Mouse (Mus musculus) forebrain, embryonic 11.5 days (tissue): ENCODE results near the gene Il17rd. TPM values are rescaled to one million over a fixed set of nuclear protein-coding genes. Genes with fewer than 3 reads are reported as not detected.
A peak's percentile ranks its signal among the peaks of the same experiment; 100 is the strongest.

Experiments used
- ATAC-seq: fragments of 200-750 bp; cut with Nextera tagmentation; replicated peaks from 2 replicates; pipeline ENCODE4 v1.8.0; 2017; ENCODE audit warnings: moderate TSS enrichment; ENCODE audit not compliant: low FRiP score
- DNase-seq: peaks from one replicate; pipeline ENCODE4 v3.0.0-alpha.2; 2017; ENCODE audit warnings: low spot score
- H3K27ac ChIP-seq: fragments of 300-500 bp; sonication (generic); 2 replicates; pipeline ENCODE4 v1.5.1; 2014; ENCODE audit warnings: low read depth, low read length
- H3K27me3 ChIP-seq: fragments of 300-500 bp; sonication (generic); 2 replicates; pipeline ENCODE4 v1.6.1; 2014; ENCODE audit warnings: mild to moderate bottlenecking, low read length, mixed read lengths; ENCODE audit not compliant: control insufficient read depth, insufficient read depth
- H3K36me3 ChIP-seq: fragments of 300-500 bp; sonication (generic); 2 replicates; pipeline ENCODE4 v1.6.1; 2014; ENCODE audit warnings: mild to moderate bottlenecking, low read length, moderate library complexity, mixed read lengths; ENCODE audit not compliant: control insufficient read depth, insufficient read depth
- H3K4me1 ChIP-seq: fragments of 300-500 bp; sonication (generic); replicated peaks from 2 replicates; pipeline ENCODE4 v1.6.1; 2014; ENCODE audit warnings: low read length, mixed read lengths; ENCODE audit not compliant: control insufficient read depth, insufficient read depth
- H3K4me2 ChIP-seq: fragments of 300-500 bp; sonication (generic); 2 replicates; pipeline ENCODE4 v1.6.1; 2014; ENCODE audit warnings: low read depth, mild to moderate bottlenecking, low read length, moderate library complexity, mixed read lengths; ENCODE audit not compliant: severe bottlenecking
- H3K4me3 ChIP-seq: fragments of 300-500 bp; sonication (generic); 2 replicates; pipeline ENCODE4 v1.5.1; 2014; ENCODE audit warnings: low read depth, low read length
- H3K9ac ChIP-seq: fragments of 300-500 bp; sonication (generic); 2 replicates; pipeline ENCODE4 v1.6.1; 2014; ENCODE audit warnings: low read length
- H3K9me3 ChIP-seq: fragments of 300-500 bp; sonication (generic); 2 replicates; pipeline ENCODE4 v1.6.1; 2016; ENCODE audit warnings: low read length, mixed read lengths; ENCODE audit not compliant: control insufficient read depth
- WGBS: fragments of 180-500 bp; shearing (Covaris S2); extraction: QIAGEN DNeasy Blood & Tissue Kit; methylation state at CpG from one replicate; pipeline ENCODE4 v1.1.7; 2014; 5-methylcytosine and 5-hydroxymethylcytosine counted together
- polyA plus RNA-seq: library from polyadenylated mRNA; unstranded; fragments of >200 nt; fragmentation: Nextera tagmentation; extraction: Ambion mirVana; gene quantifications from 2 replicates; pipeline ENCODE4 v1.2.1, GENCODE M21; 2014

The Il17rd gene
- polyA plus RNA-seq, 1 experiment from 2014 or later, result 7.8 TPM

DNA sequence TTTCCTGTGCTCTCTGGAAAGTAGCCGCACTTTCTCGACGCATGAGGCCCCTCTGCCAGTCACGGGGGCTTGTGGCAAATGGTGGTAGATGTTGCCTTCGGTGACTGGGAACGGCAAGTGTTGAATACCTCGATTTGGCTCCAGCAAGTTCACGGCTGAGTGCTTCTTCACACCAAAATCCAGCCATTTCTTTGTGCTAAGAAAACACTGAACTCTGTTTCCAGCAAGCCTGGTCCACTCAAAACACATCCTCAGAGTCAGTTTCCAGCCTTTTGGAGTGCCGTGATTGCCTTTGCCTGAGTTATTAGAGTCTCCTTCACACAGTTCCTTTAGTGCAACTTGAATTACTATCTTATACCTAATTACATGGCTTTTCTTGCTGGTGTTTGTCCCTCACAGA is 11.3 kb downstream of the Il17rd start:
- no peak for ATAC-seq
- Histone ChIP-seq H3K9ac (no peak overlapping the region), H3K9me3 (no peaks in the 10 kb centered on the region), H3K27me3 (no peaks in the 10 kb centered on the region), H3K4me1 (peaks cover 25% of the 10 kb centered on the region), H3K27ac (peak overlapping the region; percentile 86), H3K36me3 (no peaks in the 10 kb centered on the region), H3K4me3 (no peak overlapping the region), H3K4me2 (no peak overlapping the region)
- WGBS, result 17% methylated on average over 9 of the region's 9 CpGs
- peak; percentile 60 for DNase-seq

DNA sequence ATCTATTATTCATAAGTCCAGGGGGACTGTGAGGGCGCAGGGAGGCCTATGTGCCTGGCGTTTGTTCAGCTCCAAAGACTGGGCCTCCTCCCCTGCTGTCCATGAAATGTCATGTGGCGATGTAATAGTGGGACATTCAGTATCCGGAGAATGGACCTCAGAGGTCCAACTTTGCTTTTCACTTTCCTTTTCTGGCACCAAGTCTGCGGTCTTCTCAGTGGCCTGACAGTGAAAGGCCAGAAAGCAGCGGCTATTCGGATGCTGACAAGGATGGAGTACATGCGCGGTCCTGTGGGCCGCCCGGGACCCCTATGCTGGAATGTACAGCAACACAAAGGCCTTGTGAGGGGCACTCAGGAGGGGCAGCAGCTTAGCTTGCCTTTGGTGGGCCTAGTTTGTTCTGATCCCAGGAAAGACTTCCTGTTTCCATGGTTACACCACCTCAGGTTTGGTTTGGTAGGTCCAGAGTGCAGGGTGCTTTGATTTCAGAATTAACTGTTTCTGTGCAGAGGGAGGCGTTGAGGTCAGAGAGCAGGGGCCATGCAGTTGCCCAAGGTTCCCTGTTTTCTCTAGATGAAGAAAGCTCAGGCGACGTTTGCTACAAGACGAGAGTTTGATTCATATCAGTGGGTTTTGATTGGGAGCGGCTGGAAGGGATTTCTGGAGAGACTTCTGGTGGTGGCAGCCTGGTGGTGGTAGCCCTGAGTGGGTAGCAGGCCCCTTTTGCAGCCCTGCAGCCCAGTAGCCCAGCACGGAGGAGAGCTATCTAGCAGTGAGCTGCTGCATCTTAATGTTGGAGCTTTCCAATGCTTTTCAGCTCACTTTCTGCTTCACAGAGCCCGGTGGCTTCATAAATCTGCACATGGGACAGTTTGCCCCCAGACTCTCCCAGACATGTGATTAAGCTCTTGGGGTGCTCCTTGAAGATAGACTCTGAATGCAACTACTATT is 12.1 kb downstream of the Il17rd start:
- Histone ChIP-seq H3K9me3 (no peaks in the 10 kb centered on the region), H3K9ac (peak overlapping the region; percentile 30), H3K27ac (peak overlapping the region; percentile 86), H3K27me3 (no peaks in the 10 kb centered on the region), H3K36me3 (no peaks in the 10 kb centered on the region), H3K4me1 (peaks cover 25% of the 10 kb centered on the region), H3K4me2 (no peak overlapping the region), H3K4me3 (no peak overlapping the region)
- 8% methylated on average over 18 of the region's 18 CpGs for WGBS
- DNase-seq, result peak; percentile 73
- ATAC-seq, result peak; percentile 84

DNA sequence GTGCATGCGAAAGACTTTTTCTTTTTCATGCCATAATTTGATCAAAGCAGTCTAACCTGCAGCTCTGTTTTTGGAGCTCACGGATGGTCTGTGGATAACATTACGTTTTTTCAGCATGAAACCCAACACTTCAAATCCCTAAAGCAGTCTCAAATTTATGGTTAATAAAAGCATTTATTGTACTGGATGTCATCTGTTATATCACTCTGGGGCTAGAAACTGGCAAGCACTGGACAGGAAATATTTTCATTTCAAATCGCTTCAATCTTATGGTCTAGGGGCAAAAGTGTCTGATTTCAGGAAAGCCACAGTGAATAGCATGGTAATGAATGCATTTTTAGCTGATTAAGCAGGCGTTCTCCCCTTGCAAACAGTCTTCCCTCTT is 12.8 kb downstream of the Il17rd start:
- 33% methylated on average over 5 of the region's 5 CpGs for WGBS
- Histone ChIP-seq H3K36me3 (no peaks in the 10 kb centered on the region), H3K9me3 (no peaks in the 10 kb centered on the region), H3K27ac (peak overlapping the region; percentile 86), H3K4me2 (no peak overlapping the region), H3K4me1 (peaks cover 25% of the 10 kb centered on the region), H3K27me3 (no peaks in the 10 kb centered on the region), H3K9ac (peak overlapping the region; percentile 30; the same call in 1 of the 2 replicates), H3K4me3 (no peak overlapping the region)
- no peak for DNase-seq
- ATAC-seq, result no peak

DNA sequence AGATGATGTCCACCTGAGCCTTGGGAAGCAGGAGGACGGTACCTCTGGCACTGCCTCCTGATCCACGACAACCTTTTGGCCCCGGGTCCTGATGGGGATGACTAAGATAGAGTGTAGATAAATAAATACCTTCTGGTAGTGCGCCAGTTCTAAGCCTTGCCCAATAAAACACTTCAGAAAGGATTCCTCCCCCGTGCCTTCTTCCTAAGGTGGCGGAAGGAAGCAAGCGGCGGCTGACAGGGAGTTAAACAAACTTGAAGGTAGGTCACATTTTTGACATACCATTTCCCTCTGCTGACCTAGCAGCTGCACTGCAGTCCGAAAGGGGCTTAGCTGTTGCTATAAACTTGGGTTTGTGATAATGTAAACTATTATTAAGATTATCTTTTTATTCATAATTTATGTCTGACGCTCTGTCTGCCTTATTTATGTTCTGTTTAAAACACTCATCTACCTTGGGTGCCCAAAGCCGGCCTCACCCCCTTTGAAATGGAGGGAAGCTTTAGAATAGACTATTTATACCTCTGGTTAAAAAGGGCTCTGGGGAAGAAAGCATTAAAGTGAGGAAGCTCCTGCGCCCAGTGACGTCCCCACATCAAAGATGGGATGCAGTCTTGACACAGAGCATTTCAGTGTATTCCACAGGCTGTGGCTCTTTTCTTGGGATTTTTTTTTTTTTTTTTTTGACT is 19.9 kb downstream of the Il17rd start:
- Histone ChIP-seq H3K4me3 (no peak overlapping the region), H3K36me3 (no peaks in the 10 kb centered on the region), H3K27ac (no peak overlapping the region), H3K9me3 (no peaks in the 10 kb centered on the region), H3K4me1 (no peaks in the 10 kb centered on the region; the same call in 1 of the 2 replicates), H3K4me2 (no peak overlapping the region), H3K27me3 (no peaks in the 10 kb centered on the region), H3K9ac (no peak overlapping the region)
- DNase-seq, result no peak
- WGBS, result 49% methylated on average over 13 of the region's 13 CpGs
- no peak for ATAC-seq

DNA sequence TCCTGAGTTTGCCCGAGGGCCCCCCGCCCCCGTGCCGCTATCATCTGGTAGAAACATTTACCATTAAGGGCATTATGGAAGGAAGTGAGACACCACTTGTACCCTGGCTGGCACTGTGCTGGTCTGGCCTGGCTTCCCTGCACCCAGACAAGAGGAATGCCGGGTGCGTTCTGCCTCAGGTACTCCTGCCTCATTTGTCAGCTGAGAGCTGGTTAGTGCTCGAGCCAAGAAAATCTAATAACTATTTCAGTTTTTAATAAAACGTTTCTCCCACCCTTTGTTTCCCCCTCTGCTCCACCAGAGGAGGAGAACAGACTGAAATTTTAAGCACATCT is 20.4 kb downstream of the Il17rd start:
- 62% methylated on average over 8 of the region's 8 CpGs for WGBS
- Histone ChIP-seq H3K27ac (no peak overlapping the region), H3K4me2 (no peak overlapping the region), H3K36me3 (no peaks in the 10 kb centered on the region), H3K9me3 (no peaks in the 10 kb centered on the region), H3K27me3 (no peaks in the 10 kb centered on the region), H3K4me1 (no peaks in the 10 kb centered on the region; the same call in 1 of the 2 replicates), H3K4me3 (no peak overlapping the region), H3K9ac (no peak overlapping the region)
- DNase-seq, result no peak
- no peak for ATAC-seq

DNA sequence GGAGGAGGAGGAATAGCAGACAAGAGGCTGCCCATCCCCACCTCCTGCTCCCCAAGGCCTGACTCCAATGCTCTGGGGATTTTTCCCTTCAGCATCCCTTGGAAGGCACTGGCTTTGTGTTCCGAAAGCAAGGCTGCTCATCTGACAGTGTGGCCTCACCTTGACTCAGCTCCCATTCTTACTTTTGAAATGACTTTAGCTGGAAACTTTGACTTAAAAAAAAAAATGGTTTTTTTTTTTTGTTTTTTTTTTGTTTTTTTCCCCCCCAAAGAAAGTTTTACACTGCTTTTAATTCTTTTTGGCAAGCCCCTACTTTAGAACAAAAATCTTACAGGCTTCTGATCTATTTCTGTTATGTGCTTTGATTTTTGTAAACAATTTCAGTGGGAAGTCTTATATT is 24.6 kb downstream of the Il17rd start:
- Histone ChIP-seq H3K27ac (no peak overlapping the region), H3K27me3 (no peaks in the 10 kb centered on the region), H3K4me3 (no peak overlapping the region), H3K4me1 (peaks cover 15% of the 10 kb centered on the region), H3K4me2 (no peak overlapping the region), H3K9ac (no peak overlapping the region), H3K36me3 (no peaks in the 10 kb centered on the region), H3K9me3 (no peaks in the 10 kb centered on the region)
- no peak for ATAC-seq
- DNase-seq, result no peak
- 54% methylated on average over 1 of the region's 1 CpGs for WGBS

DNA sequence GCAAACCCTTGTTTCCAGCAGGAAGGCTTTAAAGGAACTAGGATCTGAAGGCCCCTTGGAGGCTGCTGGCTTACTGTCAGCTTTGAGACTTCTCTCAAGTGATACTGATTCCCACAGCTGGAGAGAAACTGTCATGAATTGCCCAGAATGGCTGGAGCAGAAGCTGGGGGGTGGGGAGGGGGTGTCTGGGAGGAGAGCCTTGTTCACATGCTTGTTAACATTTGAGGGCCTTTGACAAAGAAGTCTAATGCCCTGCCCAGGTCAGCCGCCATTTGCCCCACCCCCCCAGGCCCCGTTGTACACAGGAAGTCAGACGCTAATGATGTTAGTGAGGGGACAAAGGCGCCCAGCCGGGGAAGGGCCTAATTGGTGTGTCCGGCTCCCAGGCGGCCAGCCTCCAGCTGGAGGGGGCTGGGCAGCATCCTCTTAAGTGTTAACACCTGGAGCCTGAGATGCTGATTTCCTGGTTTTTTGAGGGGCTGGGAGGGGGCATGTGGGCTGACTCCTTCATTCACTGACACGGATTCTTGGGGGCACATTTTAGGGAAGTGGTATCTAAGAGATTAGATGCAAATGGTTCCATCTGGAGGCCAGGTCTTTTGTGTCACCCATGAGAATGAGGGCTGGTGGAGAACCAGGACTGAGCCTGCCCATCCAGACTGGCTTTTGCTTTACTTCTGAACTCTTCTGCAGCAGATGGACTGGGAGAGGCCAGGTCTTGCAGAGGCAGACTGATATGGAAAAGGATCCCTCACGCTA is 27.6 kb downstream of the Il17rd start:
- H3K4me1 ChIP-seq, result peaks cover 20% of the 10 kb centered on the region
- H3K4me3 ChIP-seq, result no peak overlapping the region
- DNase-seq, result peak; percentile 86
- no peaks in the 10 kb centered on the region for H3K36me3 ChIP-seq
- WGBS, result 4% methylated on average over 9 of the region's 9 CpGs
- peak overlapping the region; percentile 6 for H3K4me2 ChIP-seq
- no peak overlapping the region for H3K9ac ChIP-seq
- H3K27me3 ChIP-seq, result no peaks in the 10 kb centered on the region
- H3K27ac ChIP-seq, result peak overlapping the region; percentile 39; the same call in 1 of the 2 replicates
- ATAC-seq, result peak; percentile 79
- no peaks in the 10 kb centered on the region for H3K9me3 ChIP-seq

DNA sequence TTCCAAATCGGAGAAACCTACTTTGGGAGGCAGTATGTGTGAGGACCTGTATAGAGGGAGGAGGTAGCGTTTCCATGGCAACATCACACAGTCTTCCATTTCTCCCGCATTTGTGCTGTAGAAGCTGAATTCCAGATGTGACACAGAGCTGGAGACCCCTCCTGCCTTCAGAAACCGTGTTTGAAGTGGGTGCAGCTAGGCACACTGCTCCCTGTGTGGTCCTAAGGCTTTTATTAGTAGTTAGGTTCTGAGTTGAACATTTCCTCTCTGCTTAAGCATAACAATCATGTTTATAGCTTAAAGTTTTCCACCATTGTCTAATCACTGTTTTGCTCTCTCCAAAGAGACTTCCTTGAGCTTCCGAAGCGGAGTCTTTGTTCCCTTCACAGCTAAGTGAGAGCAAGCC is 29.1 kb downstream of the Il17rd start:
- 16% methylated on average over 6 of the region's 6 CpGs for WGBS
- Histone ChIP-seq H3K36me3 (no peaks in the 10 kb centered on the region), H3K27ac (peak overlapping the region; percentile 31; the same call in 1 of the 2 replicates), H3K4me1 (peaks cover 20% of the 10 kb centered on the region), H3K4me2 (no peak overlapping the region), H3K4me3 (no peak overlapping the region), H3K9ac (no peak overlapping the region), H3K27me3 (no peaks in the 10 kb centered on the region), H3K9me3 (no peaks in the 10 kb centered on the region)
- ATAC-seq, result peak; percentile 42; the same call in 1 of the 2 replicates
- DNase-seq, result no peak
